Mouse (Mus musculus) adipocyte (in vitro differentiated cells): ENCODE measurements around the gene Shank1.
A peak's percentile ranks its signal among the peaks of the same experiment; 100 is the strongest.

ENCODE experiments used
- DNase-seq: peaks from one replicate; pipeline ENCODE4 v3.0.0-alpha.2; 2016; ENCODE audit warnings: low spot score

The Shank1 gene

GRCm38 (mm10) chr7:44304775-44305641 lies 5.0 kb upstream of the Shank1 start:
- peak; percentile 97 for DNase-seq

- DNase-seq: no peak
These were observed 4.4 kb upstream of the Shank1 start for GRCm38 (mm10) chr7:44305686-44306085.

GRCm38 (mm10) chr7:44306516-44307240 lies 3.4 kb upstream of the Shank1 start, which contains the start of gene Clec11a:
Clec11a (minus strand) TSS chr7:44306902.
- DNase-seq: no peak

- DNase-seq: no peak
These were observed 2.6 kb upstream of the Shank1 start for GRCm38 (mm10) chr7:44307261-44308020.

- no peak for DNase-seq
These were observed 328 bp downstream of the Shank1 start for GRCm38 (mm10) chr7:44310285-44310877.

- no peak for DNase-seq
These were observed 1.0 kb downstream of the Shank1 start for GRCm38 (mm10) chr7:44310878-44311712.

- no peak for DNase-seq
These were observed 1.8 kb downstream of the Shank1 start for GRCm38 (mm10) chr7:44311713-44312304.

- no peak for DNase-seq
These were observed 2.4 kb downstream of the Shank1 start for GRCm38 (mm10) chr7:44312484-44312883.

- no peak for DNase-seq
These were observed 7.9 kb downstream of the Shank1 start for GRCm38 (mm10) chr7:44317913-44318312.

- DNase-seq: no peak
These were observed 10.8 kb downstream of the Shank1 start for GRCm38 (mm10) chr7:44320886-44321285.

GRCm38 (mm10) chr7:44322290-44322689 lies 12.2 kb downstream of the Shank1 start:
- DNase-seq: no peak

GRCm38 (mm10) chr7:44326614-44327013 lies 16.6 kb downstream of the Shank1 start:
- no peak for DNase-seq

- DNase-seq: no peak
These were observed 22.3 kb downstream of the Shank1 start for GRCm38 (mm10) chr7:44332336-44332735.

GRCm38 (mm10) chr7:44334139-44334538 lies 24.1 kb downstream of the Shank1 start:
- no peak for DNase-seq

GRCm38 (mm10) chr7:44335031-44335878 lies 25.2 kb downstream of the Shank1 start:
- no peak for DNase-seq

- DNase-seq: no peak
These were observed 26.3 kb downstream of the Shank1 start for GRCm38 (mm10) chr7:44336046-44337021.

GRCm38 (mm10) chr7:44337121-44337849 lies 27.2 kb downstream of the Shank1 start:
- DNase-seq: no peak

- no peak for DNase-seq
These were observed 30.2 kb downstream of the Shank1 start for GRCm38 (mm10) chr7:44340226-44340625.
